Mouse (Mus musculus) brain, adult 2 months (tissue): ENCODE measurements at regions not wholly inside any gene's neighbourhood (a gene's known extent, or its start where the extent isn't known, plus 50 kb on each side); places are given as distances from the start of the nearest gene placed in this dataset.

Experiments used
- DNase-seq: peaks from one replicate; pipeline ENCODE4 v3.0.0; 2011; ENCODE audit warnings: low read depth, low spot score

GRCm38 (mm10) chr5:84934369-84934768 is 517.2 kb upstream of the Epha5 start:
- peak; percentile 20 for DNase-seq

- DNase-seq, result no peak
Measured at GRCm38 (mm10) chr5:84917631-84918292, 500.6 kb upstream of the Epha5 start.

- DNase-seq, result no peak
Measured at GRCm38 (mm10) chr5:84901669-84902068, 484.5 kb upstream of the Epha5 start.

- no peak for DNase-seq
Measured at GRCm38 (mm10) chr5:84897535-84897934, 480.4 kb upstream of the Epha5 start.

GRCm38 (mm10) chr5:84853622-84854021 is 436.4 kb upstream of the Epha5 start:
- peak; percentile 6 for DNase-seq

GRCm38 (mm10) chr5:84849175-84849574 is 432.0 kb upstream of the Epha5 start:
- DNase-seq, result no peak

- peak; percentile 45 for DNase-seq
Measured at GRCm38 (mm10) chr5:84848765-84849164, 431.6 kb upstream of the Epha5 start.

GRCm38 (mm10) chr5:84811460-84811859 is 394.3 kb upstream of the Epha5 start:
- peak; percentile 0 for DNase-seq

- no peak for DNase-seq
Measured at GRCm38 (mm10) chr5:84810844-84811243, 393.7 kb upstream of the Epha5 start.

GRCm38 (mm10) chr5:84762618-84763017 is 345.4 kb upstream of the Epha5 start:
- DNase-seq, result no peak

GRCm38 (mm10) chr5:84752053-84752452 is 334.9 kb upstream of the Epha5 start:
- DNase-seq, result peak; percentile 42

- no peak for DNase-seq
Measured at GRCm38 (mm10) chr5:84705436-84705835, 288.3 kb upstream of the Epha5 start.

GRCm38 (mm10) chr5:84690334-84691258 is 273.4 kb upstream of the Epha5 start:
- peak; percentile 72 for DNase-seq

GRCm38 (mm10) chr5:84687534-84687933 is 270.4 kb upstream of the Epha5 start:
- DNase-seq, result no peak

GRCm38 (mm10) chr5:84655171-84655570 is 238.0 kb upstream of the Epha5 start:
- DNase-seq, result peak; percentile 23

GRCm38 (mm10) chr5:84635502-84635901 is 218.3 kb upstream of the Epha5 start:
- no peak for DNase-seq

- no peak for DNase-seq
Measured at GRCm38 (mm10) chr5:84632851-84633250, 215.7 kb upstream of the Epha5 start.

- no peak for DNase-seq
Measured at GRCm38 (mm10) chr5:84618194-84618593, 201.0 kb upstream of the Epha5 start.

- peak; percentile 24 for DNase-seq
Measured at GRCm38 (mm10) chr5:84608683-84609082, 191.5 kb upstream of the Epha5 start.

- no peak for DNase-seq
Measured at GRCm38 (mm10) chr5:84565311-84565946, 148.2 kb upstream of the Epha5 start.

- DNase-seq, result peak; percentile 2
Measured at GRCm38 (mm10) chr5:84519836-84520235, 102.7 kb upstream of the Epha5 start.

GRCm38 (mm10) chr5:84510144-84510543 is 93.0 kb upstream of the Epha5 start:
- DNase-seq, result no peak
